Mouse (Mus musculus): ENCODE measurements at regions not wholly inside any gene's neighbourhood (a gene's known extent, or its start where the extent isn't known, plus 50 kb on each side); places are given as distances from the start of the nearest gene placed in this dataset.

GRCm38 (mm10) chr16:97282943-97283342 lies 73.6 kb upstream of the Bace2 start:
- TF ChIP-seq CTCF (IDR thresholded peaks at IDR 0.05; ENCODE audit: low read depth) (no peak), EP300 (optimal IDR thresholded peaks at IDR 0.05) (no peak)

Measured in stomach, postnatal 0 days (tissue).